Mouse (Mus musculus) olfactory bulb, adult 2 months (tissue): Measurements from ENCODE around the gene Tpk1. TPM values are rescaled to one million over a fixed set of nuclear protein-coding genes. Genes with fewer than 3 reads are reported as not detected.
"Not testable (repeated sequence)": the region's sequence is repeated elsewhere in the genome, so short reads cannot be mapped to it uniquely, and the experiment has no call there.

Experiments
- H3K27ac ChIP-seq: fragments of 200-500 bp; 2 replicates; pipeline ENCODE4 v1.5.1; 2012; ENCODE audit warnings: low read depth, low read length; ENCODE audit not compliant: insufficient read depth
- H3K4me1 ChIP-seq: fragments of 200-500 bp; 2 replicates; pipeline ENCODE4 v1.6.1; 2012; ENCODE audit warnings: low read length; ENCODE audit not compliant: control insufficient read depth, insufficient read depth
- H3K4me3 ChIP-seq: fragments of 200-500 bp; 2 replicates; pipeline ENCODE4 v1.5.1; 2012; ENCODE audit warnings: mild to moderate bottlenecking, low read depth, low read length, moderate library complexity; ENCODE audit not compliant: insufficient read depth
- CTCF ChIP-seq: fragments of 200-500 bp; IDR thresholded peaks from 2 replicates; pipeline ENCODE4 v1.5.1; 2012; ENCODE audit warnings: low read depth, mild to moderate bottlenecking, low read length, moderate library complexity; ENCODE audit not compliant: insufficient read depth
- POLR2A ChIP-seq: fragments of 200-500 bp; IDR thresholded peaks from 2 replicates; pipeline ENCODE4 v1.6.1; 2012; ENCODE audit warnings: mild to moderate bottlenecking, low read depth, low read length, moderate library complexity; ENCODE audit not compliant: insufficient read depth
- WGBS: fragments of 180-500 bp; shearing (Covaris S2); methylation state at CpG from one replicate; pipeline ENCODE4 v1.1.7; 2018; 5-methylcytosine and 5-hydroxymethylcytosine counted together
- polyA plus RNA-seq: library from polyadenylated mRNA; stranded (reverse); fragments of >200 nt; gene quantifications from 2 replicates; pipeline ENCODE4 v1.2.4, GENCODE M21; 2012; ENCODE audit warnings: low replicate concordance; ENCODE audit not compliant: missing spikeins, insufficient read depth, insufficient read length

Gene Tpk1
- polyA plus RNA-seq, 1 experiment, result not detected

GRCm38 (mm10) chr6:43517316-43517655, 148.8 kb downstream of the Tpk1 start:
- 77% methylated on average over 2 of the region's 2 CpGs for WGBS
- H3K27ac ChIP-seq, result no peak overlapping the region
- H3K4me1 ChIP-seq, result 0 out of 2 replicates have a peak, but pooled peaks cover 2% of the 10 kb centered on the region
- no peak overlapping the region for H3K4me3 ChIP-seq
- no peak for TF ChIP-seq POLR2A
- TF ChIP-seq CTCF, result no peak

GRCm38 (mm10) chr6:43516593-43517315, 149.3 kb downstream of the Tpk1 start:
- WGBS, result 93% methylated on average over 2 of the region's 2 CpGs

GRCm38 (mm10) chr6:43506686-43507385, 159.2 kb downstream of the Tpk1 start:
- H3K27ac ChIP-seq, H3K4me1 ChIP-seq, H3K4me3 ChIP-seq: not testable (repeated sequence)
- 83% methylated on average over 2 of the region's 2 CpGs for WGBS

More at GRCm38 (mm10) chr6:43516593-43517315, 149.3 kb downstream of the Tpk1 start:
- no peak for TF ChIP-seq POLR2A
- TF ChIP-seq CTCF, result no peak
- Histone ChIP-seq H3K4me1 (0 out of 2 replicates have a peak, but pooled peaks cover 2% of the 10 kb centered on the region), H3K4me3 (no peak overlapping the region), H3K27ac (no peak overlapping the region)

GRCm38 (mm10) chr6:43504609-43505230, 161.4 kb downstream of the Tpk1 start:
- TF ChIP-seq CTCF (no peak), POLR2A (no peak)
- 83% methylated on average over 5 of the region's 5 CpGs for WGBS
- Histone ChIP-seq H3K27ac (no peak overlapping the region), H3K4me3 (no peak overlapping the region), H3K4me1 (no peaks in the 10 kb centered on the region)

GRCm38 (mm10) chr6:43492367-43492766, 173.7 kb downstream of the Tpk1 start:
- Histone ChIP-seq H3K4me3 (no peak overlapping the region), H3K27ac (no peak overlapping the region), H3K4me1 (no peaks in the 10 kb centered on the region)
- TF ChIP-seq POLR2A (no peak), CTCF (no peak)

GRCm38 (mm10) chr6:43486691-43487090, 179.4 kb downstream of the Tpk1 start:
- WGBS, result 78% methylated on average over 2 of the region's 2 CpGs
- Histone ChIP-seq H3K4me1 (no peaks in the 10 kb centered on the region), H3K27ac (no peak overlapping the region), H3K4me3 (no peak overlapping the region)
- TF ChIP-seq POLR2A (no peak), CTCF (no peak)

GRCm38 (mm10) chr6:43480687-43481086, 185.4 kb downstream of the Tpk1 start:
- TF ChIP-seq POLR2A (no peak), CTCF (no peak)
- Histone ChIP-seq H3K27ac (no peak overlapping the region), H3K4me1 (no peaks in the 10 kb centered on the region), H3K4me3 (no peak overlapping the region)
- whole genome bisulfite sequencing, result 78% methylated on average over 3 of the region's 3 CpGs

- 44% methylated on average over 7 of the region's 7 CpGs for WGBS
- no peaks in the 10 kb centered on the region for H3K4me1 ChIP-seq
- H3K4me3 ChIP-seq, result no peak overlapping the region
- TF ChIP-seq CTCF (no peak), POLR2A (no peak)
- no peak overlapping the region for H3K27ac ChIP-seq
These were observed 187.3 kb downstream of the Tpk1 start for GRCm38 (mm10) chr6:43478810-43479209.

GRCm38 (mm10) chr6:43476406-43476805, 189.7 kb downstream of the Tpk1 start:
- 96% methylated on average over 3 of the region's 3 CpGs for WGBS
- Histone ChIP-seq H3K4me3 (no peak overlapping the region), H3K4me1 (no peaks in the 10 kb centered on the region), H3K27ac (no peak overlapping the region)
- TF ChIP-seq POLR2A (no peak), CTCF (no peak)
